ENCODE assay signal across 20 mouse cellular contexts in genomic region chr13:103374495-103374894, GRCm38 (mm10).
"Had no signal": no experiment of that assay in that cellular context is flagged by ENCODE, and none has a peak within 500 bp of the region (broad histone marks: within the 10 kb centered on the region; RNA-seq: fewer than 3 reads in every experiment).

No protein-coding gene starts in this region.

- H3K36me3 ChIP-seq: lung, embryonic 15.5 days; midbrain, embryonic 13.5 days; midbrain, embryonic 15.5 days; neural tube, embryonic 12.5 days had no signal

- H3K27ac ChIP-seq: lung, embryonic 15.5 days; macrophage; midbrain, embryonic 13.5 days; midbrain, embryonic 15.5 days; neural tube, embryonic 12.5 days had no signal

- ATAC-seq: liver, postnatal 0 days; lung, postnatal 0 days; midbrain, embryonic 13.5 days; midbrain, embryonic 15.5 days had no signal

- DNase-seq: liver, postnatal 0 days; lung, adult 2 months; lung, postnatal 14 days; lung, postnatal 36 days; retina, postnatal 1 day; right cerebral cortex, adult 18-20 months; right cerebral cortex, postnatal 25 days; right cerebral cortex, postnatal 4 days; spleen, adult 18-20 months; thymus, adult 2 months; thymus, postnatal 14 days; thymus, postnatal 36 days had no signal

- H3K4me3 ChIP-seq: lung, embryonic 15.5 days; megakaryocyte, embryonic 14.5 days; midbrain, embryonic 13.5 days; midbrain, embryonic 15.5 days; neural tube, embryonic 12.5 days had no signal

- H3K9me3 ChIP-seq: lung, embryonic 15.5 days; midbrain, embryonic 13.5 days; midbrain, embryonic 15.5 days; neural tube, embryonic 12.5 days had no signal

- H3K27me3 ChIP-seq: lung, embryonic 15.5 days; megakaryocyte, embryonic 14.5 days; midbrain, embryonic 13.5 days; midbrain, embryonic 15.5 days; neural tube, embryonic 12.5 days had no signal

- H3K4me2 ChIP-seq: lung, embryonic 15.5 days; midbrain, embryonic 11.5 days; midbrain, embryonic 13.5 days; midbrain, embryonic 15.5 days; neural tube, embryonic 12.5 days had no signal

- H3K9ac ChIP-seq: liver, postnatal 0 days; lung, embryonic 15.5 days; midbrain, embryonic 13.5 days; midbrain, embryonic 15.5 days; neural tube, embryonic 12.5 days had no signal

- H3K4me1 ChIP-seq: lung, embryonic 15.5 days; midbrain, embryonic 13.5 days; midbrain, embryonic 15.5 days; neural tube, embryonic 12.5 days had no signal
